Mouse (Mus musculus) CH12.LX (cell line): ENCODE results near the gene 1810049J17Rik. TPM values are rescaled to one million over a fixed set of nuclear protein-coding genes. Genes with fewer than 3 reads are reported as not detected.

ENCODE experiments used
- DNase-seq: peaks from one replicate; pipeline ENCODE4 v3.0.0-alpha.2; 2013; ENCODE audit errors: extremely low read depth
- H3K27ac ChIP-seq: 2 replicates; pipeline ENCODE4 v1.5.1; 2012; ENCODE audit warnings: low read depth, mild to moderate bottlenecking, control low read depth, moderate library complexity; ENCODE audit not compliant: insufficient read depth
- H3K27me3 ChIP-seq: replicated peaks from 2 replicates; pipeline ENCODE3; 2012; ENCODE audit warnings: inconsistent platforms
- H3K36me3 ChIP-seq, 2 experiments: replicated peaks in 1 of 2; 2 replicates each; pipeline versions ENCODE3 to v1.6.1; 2012; ENCODE audit warnings: inconsistent platforms in 1 of 2, low read length in 1 of 2, mild to moderate bottlenecking in 1 of 2, mixed read lengths in 1 of 2, moderate library complexity in 1 of 2; ENCODE audit not compliant: control insufficient read depth in 1 of 2, insufficient read depth in 1 of 2
- H3K4me1 ChIP-seq, 2 experiments: 2 replicates each; pipeline ENCODE4 v1.6.1; 2012; ENCODE audit warnings: inconsistent platforms in 1 of 2, moderate library complexity in 1 of 2; ENCODE audit not compliant: insufficient read depth in 2 of 2, control insufficient read depth in 1 of 2
- H3K4me2 ChIP-seq: 2 replicates; pipeline ENCODE4 v1.6.1; 2012; ENCODE audit warnings: low read depth, mild to moderate bottlenecking, control low read depth; ENCODE audit not compliant: poor library complexity, insufficient read depth, severe bottlenecking
- H3K4me3 ChIP-seq, 3 experiments: fragments of 150-350 bp in 1 of 3; sonication (generic) in 1 of 3; replicated peaks in 1 of 3; 2 replicates each; pipeline versions ENCODE3 to v1.5.1; 2011 to 2012; ENCODE audit warnings: low read depth in 2 of 3, low read length in 2 of 3, mild to moderate bottlenecking in 2 of 3, moderate library complexity in 2 of 3, control low read depth in 1 of 3, improper control_type of control experiment in 1 of 3, inconsistent platforms in 1 of 3, mixed read lengths in 1 of 3; ENCODE audit not compliant: poor library complexity in 1 of 3
- H3K79me2 ChIP-seq: replicated peaks from 2 replicates; pipeline ENCODE4 v1.6.1; 2012; ENCODE audit warnings: mild to moderate bottlenecking, moderate library complexity; ENCODE audit not compliant: control insufficient read depth, poor library complexity, insufficient read depth, severe bottlenecking; ENCODE audit errors: extremely low read depth
- H3K9ac ChIP-seq: 2 replicates; pipeline ENCODE4 v1.6.1; 2012; ENCODE audit warnings: low read depth, mild to moderate bottlenecking, control low read depth, moderate library complexity; ENCODE audit not compliant: insufficient read depth
- H3K9me3 ChIP-seq: replicated peaks from 2 replicates; pipeline ENCODE3; 2012; ENCODE audit warnings: low read length, inconsistent platforms, mixed read lengths
- BHLHE40 ChIP-seq: IDR thresholded peaks from 2 replicates; pipeline ENCODE4 v1.6.1; 2011; ENCODE audit warnings: mild to moderate bottlenecking, low read depth, low read length, improper control_type of control experiment
- CHD1 ChIP-seq: IDR thresholded peaks from 2 replicates; pipeline ENCODE4 v1.6.1; 2012; ENCODE audit warnings: low read depth, low read length, improper control_type of control experiment, inconsistent platforms
- CHD2 ChIP-seq: IDR thresholded peaks from 2 replicates; pipeline ENCODE4 v1.6.1; 2011; ENCODE audit warnings: low read length, improper control_type of control experiment
- CTCF ChIP-seq, 2 experiments: IDR thresholded peaks in 1 of 2; conservative IDR thresholded peaks in 1 of 2; 2 replicates each; pipeline ENCODE4 v1.5.1; 2011 to 2012; ENCODE audit warnings: low read depth in 2 of 2, low read length in 2 of 2, improper control_type of control experiment in 1 of 2, inconsistent platforms in 1 of 2, mild to moderate bottlenecking in 1 of 2, moderate library complexity in 1 of 2
- EP300 ChIP-seq: IDR thresholded peaks from 2 replicates; pipeline ENCODE4 v1.6.1; 2011; ENCODE audit warnings: low read length, improper control_type of control experiment
- IRF4 ChIP-seq: IDR thresholded peaks from 2 replicates; pipeline ENCODE4 v1.6.1; 2014; ENCODE audit warnings: low read depth, mild to moderate bottlenecking, inconsistent platforms, low read length, improper control_type of control experiment
- JUND ChIP-seq: conservative IDR thresholded peaks from 2 replicates; pipeline ENCODE4 v1.6.1; 2011; ENCODE audit warnings: low read depth, low read length, improper control_type of control experiment
- KAT2A ChIP-seq: IDR thresholded peaks from 2 replicates; pipeline ENCODE4 v1.6.1; 2012; ENCODE audit warnings: low read length, improper control_type of control experiment, inconsistent platforms; ENCODE audit not compliant: insufficient replicate concordance
- MAFK ChIP-seq: IDR thresholded peaks from 2 replicates; pipeline ENCODE4 v1.6.1; 2011; ENCODE audit warnings: low read length, improper control_type of control experiment; ENCODE audit not compliant: insufficient replicate concordance
- MAX ChIP-seq: IDR thresholded peaks from 2 replicates; pipeline ENCODE4 v1.6.1; 2011; ENCODE audit warnings: low read length, improper control_type of control experiment
- MYC ChIP-seq: IDR thresholded peaks from 2 replicates; pipeline ENCODE4 v1.6.1; 2011; ENCODE audit warnings: low read depth, mild to moderate bottlenecking, improper control_type of control experiment, low read length
- NELFE ChIP-seq: IDR thresholded peaks from 2 replicates; pipeline ENCODE4 v1.6.1; 2011; ENCODE audit warnings: low read depth, low read length, improper control_type of control experiment
- PAX5 ChIP-seq: IDR thresholded peaks from 2 replicates; pipeline ENCODE4 v1.6.1; 2012; ENCODE audit warnings: low read length, inconsistent platforms, mixed read lengths
- POLR2A ChIP-seq: IDR thresholded peaks from 2 replicates; pipeline ENCODE4 v1.6.1; 2011; ENCODE audit warnings: low read depth, mild to moderate bottlenecking, improper control_type of control experiment, low read length
- POLR2AphosphoS2 ChIP-seq: IDR thresholded peaks from 2 replicates; pipeline ENCODE4 v1.6.1; 2011; ENCODE audit warnings: low read depth, low read length, improper control_type of control experiment
- RAD21 ChIP-seq: IDR thresholded peaks from 2 replicates; pipeline ENCODE4 v1.6.1; 2011; ENCODE audit warnings: low read depth, mild to moderate bottlenecking, low read length, improper control_type of control experiment, moderate library complexity
- RCOR1 ChIP-seq: conservative IDR thresholded peaks from 2 replicates; pipeline ENCODE4 v1.6.1; 2012; ENCODE audit warnings: low read depth, mild to moderate bottlenecking, inconsistent platforms, low read length, improper control_type of control experiment
- SMC3 ChIP-seq: IDR thresholded peaks from 2 replicates; pipeline ENCODE4 v1.6.1; 2011; ENCODE audit warnings: low read depth, low read length, improper control_type of control experiment
- TBP ChIP-seq: conservative IDR thresholded peaks from 2 replicates; pipeline ENCODE4 v1.6.1; 2011; ENCODE audit warnings: low read depth, low read length, improper control_type of control experiment
- TCF12 ChIP-seq: IDR thresholded peaks from 2 replicates; pipeline ENCODE4 v1.6.1; 2014; ENCODE audit warnings: low read depth, mild to moderate bottlenecking, inconsistent platforms, low read length, improper control_type of control experiment
- USF1 ChIP-seq: IDR thresholded peaks from 2 replicates; pipeline ENCODE4 v1.6.1; 2014; ENCODE audit warnings: low read depth, mild to moderate bottlenecking, inconsistent platforms, low read length, improper control_type of control experiment
- ZKSCAN1 ChIP-seq: IDR thresholded peaks from 2 replicates; pipeline ENCODE4 v1.6.1; 2012; ENCODE audit warnings: low read depth, inconsistent platforms, low read length, improper control_type of control experiment, borderline replicate concordance
- ZMIZ1 ChIP-seq: IDR thresholded peaks from 2 replicates; pipeline ENCODE4 v1.6.1; 2012; ENCODE audit warnings: low read depth, mild to moderate bottlenecking, inconsistent platforms, low read length, improper control_type of control experiment
- ZNF384 ChIP-seq: IDR thresholded peaks from 2 replicates; pipeline ENCODE4 v1.6.1; 2012; ENCODE audit warnings: low read depth, low read length, improper control_type of control experiment, inconsistent platforms
- dilution Hi-C: fragments of 300-500 bp; cut with MboI; formaldehyde crosslinking; loops from 2 replicates; pipeline ENCODE4 v1.14.3; 2020; ENCODE audit warnings: low sequenced_read_pairs; ENCODE audit not compliant: extremely low pct_unique_long_range_greater_than_20kb, extremely low pct_ligation_motif_present
- in situ Hi-C: fragments of 300-500 bp; cut with MboI; formaldehyde crosslinking; loops from 3 replicates; pipeline ENCODE4 v1.14.3; 2019; ENCODE audit warnings: low sequenced_read_pairs, low pct_ligation_motif_present, low pct_unique_long_range_greater_than_20kb, mixed read lengths
- polyA plus RNA-seq: library from polyadenylated mRNA; unstranded; fragments of >175 nt; gene quantifications from 2 replicates; pipeline ENCODE4 v1.2.1, GENCODE M21; 2012; ENCODE audit warnings: low read depth; ENCODE audit not compliant: insufficient read length
- total RNA-seq, 2 experiments: library from RNA; depleted of rRNA; stranded (reverse); fragments of 300-350 nt in 1 of 2; fragments of >200 nt in 1 of 2; gene quantifications; 2 replicates each; pipeline ENCODE4 v1.2.3; 2012 to 2014

Gene 1810049J17Rik
- total and polyA plus RNA-seq, 3 experiments = 17.6 TPM; not detected in 2

GRCm38 (mm10) chr15:12340536-12341400, 19.1 kb upstream of the 1810049J17Rik start:
- no peak overlapping the region for H3K9ac ChIP-seq
- H3K79me2 ChIP-seq = peaks cover 43% of the 10 kb centered on the region
- H3K4me2 ChIP-seq = no peak overlapping the region
- H3K4me1 ChIP-seq = no peaks in the 10 kb centered on the region
- peaks cover 23 to 68% of the 10 kb centered on the region in 2 experiments for H3K36me3 ChIP-seq
- dilution Hi-C loops = no loop called here
- in situ Hi-C loops = no loop called here
- no peak overlapping the region for H3K4me3 ChIP-seq
- DNase-seq = no peak
- TF ChIP-seq POLR2A = no peak
- TF ChIP-seq BHLHE40 = no peak
- TF ChIP-seq ZMIZ1 = no peak
- no peak for TF ChIP-seq RAD21
- no peak for TF ChIP-seq ZNF384
- TF ChIP-seq IRF4 = no peak
- no peak for TF ChIP-seq MYC
- no peak for TF ChIP-seq MAX
- TF ChIP-seq PAX5 = no peak
- TF ChIP-seq SMC3 = no peak
- no peak for TF ChIP-seq TCF12
- no peak for TF ChIP-seq MAFK
- no peak for TF ChIP-seq CHD1
- no peak for TF ChIP-seq POLR2AphosphoS2
- no peaks in the 10 kb centered on the region for H3K27me3 ChIP-seq
- no peak overlapping the region for H3K27ac ChIP-seq
- H3K9me3 ChIP-seq = no peaks in the 10 kb centered on the region

GRCm38 (mm10) chr15:12337779-12338137, 16.1 kb upstream of the 1810049J17Rik start:
- dilution Hi-C loops (no loop called here), in situ Hi-C loops (no loop called here)
- DNase-seq = no peak
- Histone ChIP-seq H3K79me2 (peaks cover 65% of the 10 kb centered on the region), H3K4me1 (peaks cover 0 to 11% of the 10 kb centered on the region in 2 experiments; a peak in 2 of 4 replicates), H3K9ac (no peak overlapping the region), H3K4me3 (no peak overlapping the region), H3K27ac (no peak overlapping the region), H3K9me3 (no peaks in the 10 kb centered on the region), H3K4me2 (no peak overlapping the region), H3K36me3 (peaks cover 8 to 58% of the 10 kb centered on the region in 2 experiments), H3K27me3 (no peaks in the 10 kb centered on the region)
- TF ChIP-seq MAX = no peak
- TF ChIP-seq NELFE = no peak
- TF ChIP-seq MAFK = no peak
- TF ChIP-seq IRF4 = no peak
- no peak for TF ChIP-seq RCOR1
- no peak for TF ChIP-seq EP300
- no peak for TF ChIP-seq CHD1
- no peak for TF ChIP-seq JUND
- no peak for TF ChIP-seq TBP
- TF ChIP-seq KAT2A = no peak
- no peak for TF ChIP-seq CTCF (conservative IDR thresholded peaks at IDR 0.05 in 1 of 2, IDR thresholded peaks at IDR 0.05 in 1 of 2; ENCODE audit: low read depth in 2 of 2, low read length in 2 of 2)
- TF ChIP-seq ZKSCAN1 = no peak
- no peak for TF ChIP-seq USF1
- no peak for TF ChIP-seq CHD2
